ENCODE assay signal across 8 mouse cellular contexts in the genomic region with DNA sequence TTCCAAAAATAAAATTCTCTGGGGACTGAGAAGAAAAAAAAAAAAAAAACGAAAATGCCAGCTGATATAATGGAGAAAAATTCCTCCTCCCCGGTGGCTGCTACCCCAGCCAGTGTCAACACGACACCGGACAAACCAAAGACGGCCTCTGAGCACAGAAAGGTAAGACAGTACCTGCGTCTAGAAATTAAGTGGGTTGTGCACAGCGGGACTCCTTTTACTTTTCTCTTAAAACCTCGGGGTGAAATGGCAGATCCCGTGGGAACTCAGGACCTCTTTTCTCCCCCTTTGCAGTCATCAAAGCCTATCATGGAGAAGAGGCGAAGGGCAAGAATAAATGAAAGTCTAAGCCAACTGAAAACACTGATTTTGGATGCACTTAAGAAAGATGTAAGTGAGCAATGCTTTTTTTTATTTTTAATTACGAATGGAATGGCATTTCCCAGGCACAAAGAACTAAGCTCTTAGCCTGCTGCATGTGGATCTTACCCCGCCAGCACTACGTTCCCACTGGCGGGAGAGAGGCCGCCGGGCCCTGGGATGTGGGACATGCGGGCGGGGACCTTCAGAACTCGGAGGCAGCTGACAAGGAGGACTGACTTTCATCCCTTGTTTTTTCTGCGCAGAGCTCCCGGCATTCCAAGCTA. TPM values are rescaled to one million over a fixed set of nuclear protein-coding genes. Genes with fewer than 3 reads are reported as not detected.
DNase-seq lines count a peak whose midpoint lies in the region; ATAC-seq and TF ChIP-seq lines count a peak whose summit lies in the region.

No protein-coding gene starts in this region.

- H3K9me3 ChIP-seq in heart, postnatal 0 days (replicated peaks; ENCODE audit: control insufficient read depth, low read length), result no peaks in the 10 kb centered on the region
- no peaks in the 10 kb centered on the region for H3K9me3 ChIP-seq in liver, embryonic 14.5 days (ENCODE audit: control insufficient read depth, low read length)

- no peak for TF ChIP-seq CTCF in heart, postnatal 0 days (IDR thresholded peaks at IDR 0.05; ENCODE audit: low read depth)
- TF ChIP-seq CTCF in liver, embryonic 14.5 days (IDR thresholded peaks at IDR 0.05; ENCODE audit: low read depth), result no peak

- peaks cover 33% of the 10 kb centered on the region for H3K4me1 ChIP-seq in heart, postnatal 0 days (ENCODE audit: control insufficient read depth, insufficient read depth)
- H3K4me1 ChIP-seq in liver, embryonic 14.5 days (replicated peaks; ENCODE audit: control insufficient read depth in 2 of 2, insufficient read depth in 2 of 2, low read length in 1 of 2), result peaks cover 0 to 12% of the 10 kb centered on the region in 2 experiments; a peak in 2 of 4 replicates

- 0 out of 2 replicates have a peak, but pooled peaks cover 2% of the 10 kb centered on the region for H3K27me3 ChIP-seq in heart, postnatal 0 days (ENCODE audit: control insufficient read depth, insufficient read depth, low read length)
- peaks cover 94% of the 10 kb centered on the region for H3K27me3 ChIP-seq in liver, embryonic 14.5 days (ENCODE audit: control insufficient read depth, insufficient read depth, low read length)
- no peaks in the 10 kb centered on the region for H3K27me3 ChIP-seq in splenic B cell, adult 2 months (ENCODE audit: control insufficient read depth, insufficient read depth, low read length, poor library complexity, severe bottlenecking)

- intact Hi-C loops in left cerebral cortex, postnatal 14 days (cut with DNase I), result loop anchor here (2.0 to 10.0 kb wide), 7 partner anchors 57 to 411 kb away; no protein-coding TSS in a partner anchor
- intact Hi-C loops in left cerebral cortex, postnatal 4 days (cut with DNase I), result loop anchor here (2.0 to 10.0 kb wide), 6 partner anchors 111 to 423 kb away; no protein-coding TSS in a partner anchor

- H3K36me3 ChIP-seq in heart, postnatal 0 days (replicated peaks; ENCODE audit: control insufficient read depth, insufficient read depth, low read length), result no peaks in the 10 kb centered on the region
- H3K36me3 ChIP-seq in liver, embryonic 14.5 days (replicated peaks; ENCODE audit: control insufficient read depth, insufficient read depth, low read depth), result no peaks in the 10 kb centered on the region
- no peaks in the 10 kb centered on the region for H3K36me3 ChIP-seq in splenic B cell, adult 2 months (ENCODE audit: control insufficient read depth, insufficient read depth, low read length, poor library complexity, severe bottlenecking)

- peak overlapping the region; percentile 96 for H3K27ac ChIP-seq in heart, postnatal 0 days (ENCODE audit: low read depth)
- no peak overlapping the region for H3K27ac ChIP-seq in liver, embryonic 14.5 days

- TF ChIP-seq EP300 in heart, postnatal 0 days (IDR thresholded peaks at IDR 0.05; ENCODE audit: low read depth), result no peak; the same call in 1 of the 2 replicates
- TF ChIP-seq EP300 in liver, embryonic 14.5 days (IDR thresholded peaks at IDR 0.05; ENCODE audit: low read depth), result no peak

- H3K4me2 ChIP-seq in heart, postnatal 0 days (ENCODE audit: low read depth, low read length), result peak overlapping the region; percentile 96
- peak overlapping the region; percentile 48; the same call in 1 of the 2 replicates for H3K4me2 ChIP-seq in liver, embryonic 14.5 days (ENCODE audit: low read depth)

- peak overlapping the region; percentile 84 for H3K4me3 ChIP-seq in heart, postnatal 0 days (ENCODE audit: low read depth, low read length)
- H3K4me3 ChIP-seq in liver, embryonic 14.5 days (ENCODE audit: insufficient read depth in 1 of 2, low read depth in 2 of 2, low read length in 2 of 2), result peak overlapping the region; percentile 52 to 67

- under 1% methylated on average over 21 of the region's 21 CpGs for WGBS in heart, postnatal 0 days
- under 1% methylated on average over 21 of the region's 21 CpGs for WGBS in liver, embryonic 14.5 days (ENCODE audit: insufficient replicate concordance)

- DNase-seq in left cerebral cortex, postnatal 14 days (ENCODE audit: low spot score in 2 of 2), result peak; percentile 9 to 25
- DNase-seq in left cerebral cortex, postnatal 4 days, result no peak
- peak; percentile 72 for DNase-seq in embryo, embryonic 10.5 days (ENCODE audit: low spot score)
- DNase-seq in heart, postnatal 0 days (ENCODE audit: low spot score), result peak; percentile 45
- no peak for DNase-seq in liver, embryonic 14.5 days (ENCODE audit: low read depth in 3 of 3, low spot score in 3 of 3)
- DNase-seq in splenic B cell, adult 2 months (ENCODE audit: low read depth, low spot score), result peak; percentile 41
- DNase-seq in right cerebral cortex, postnatal 36 days (ENCODE audit: low spot score in 2 of 2), result no peak
- DNase-seq in urinary bladder, adult 18-20 months (ENCODE audit: low spot score in 2 of 2), result no peak

- peak overlapping the region; percentile 85 for H3K9ac ChIP-seq in heart, postnatal 0 days (replicated peaks; ENCODE audit: low read depth, low read length)
- H3K9ac ChIP-seq in liver, embryonic 14.5 days (replicated peaks), result peak overlapping the region; percentile 14; the same call in 1 of the 2 replicates

- ATAC-seq in heart, postnatal 0 days (ENCODE audit: insufficient read depth, low read depth), result no peak
- ATAC-seq in liver, embryonic 14.5 days (ENCODE audit: insufficient read depth), result no peak

RNA-seq across cellular contexts. Expression of gene Hes1, which starts 1.5 kb away (rescaled TPM):
- 10 to 100 TPM; 13.5 to 18.3 TPM for total RNA-seq in left cerebral cortex, postnatal 14 days (2021)
- 10 to 100 TPM; 15.9 to 19.1 TPM for total RNA-seq in left cerebral cortex, postnatal 4 days (2021)
- 19.3 and 20.9 TPM in 2 replicates for total RNA-seq in heart, postnatal 0 days (2014; rRNA removed; ENCODE audit: low replicate concordance)
- 24.9 and 27.2 TPM in 2 replicates for polyA plus RNA-seq in heart, postnatal 0 days (2015; fragmentation: Nextera tagmentation; extraction: Ambion mirVana)
- 5.3 and 9.2 TPM in 2 replicates for polyA plus RNA-seq in liver, embryonic 14.5 days (2012; rRNA removed)
- polyA plus RNA-seq in liver, embryonic 14.5 days (2014; fragmentation: Nextera tagmentation; extraction: Ambion mirVana), result 5.1 and 5.6 TPM in 2 replicates

Comparison
In these comparisons a context has a peak if more than half of its experiments do, and no peak if none do; other contexts are left out.
1. DNase-seq: peak in left cerebral cortex, postnatal 14 days (2 of 2), embryo, embryonic 10.5 days (single experiment), heart, postnatal 0 days (single experiment) and splenic B cell, adult 2 months (single experiment); none in left cerebral cortex, postnatal 4 days (single experiment), liver, embryonic 14.5 days (0 of 3), right cerebral cortex, postnatal 36 days (0 of 2) and urinary bladder, adult 18-20 months (0 of 2).